Mouse (Mus musculus): ENCODE results near the gene Psmb9. TPM values are rescaled to one million over a fixed set of nuclear protein-coding genes. Genes with fewer than 3 reads are reported as not detected.
"Not testable (repeated sequence)": the region's sequence is repeated elsewhere in the genome, so short reads cannot be mapped to it uniquely, and the experiment has no call there.

The Psmb9 gene
- polyA plus RNA-seq, 1 experiment from 2014 or later, result 9.6 TPM

GRCm38 (mm10) chr17:34165033-34165730 lies 22.4 kb downstream of the Psmb9 start:
- no peaks in the 10 kb centered on the region for H3K9me3 ChIP-seq (replicated peaks; ENCODE audit: control insufficient read depth, low read length)
- H3K4me2 ChIP-seq (ENCODE audit: low read depth, low read length), result no peak overlapping the region
- H3K27ac ChIP-seq (ENCODE audit: low read length), result no peak overlapping the region
- H3K4me1 ChIP-seq (ENCODE audit: control insufficient read depth, low read depth, low read length), result no peaks in the 10 kb centered on the region
- H3K4me3 ChIP-seq (ENCODE audit: low read depth, low read length), result no peak overlapping the region
- no peak overlapping the region for H3K9ac ChIP-seq (ENCODE audit: low read depth, low read length)
- 25% methylated on average over 6 of the region's 6 CpGs for WGBS (ENCODE audit: insufficient replicate concordance)
- H3K36me3 ChIP-seq (ENCODE audit: control insufficient read depth, insufficient read depth), result no peaks in the 10 kb centered on the region
- no peaks in the 10 kb centered on the region for H3K27me3 ChIP-seq (ENCODE audit: control insufficient read depth, insufficient read depth, low read depth, low read length)
- ATAC-seq (ENCODE audit: low read depth), result no peak

- Histone ChIP-seq H3K27ac (ENCODE audit: low read length) (no peak overlapping the region), H3K9ac (ENCODE audit: low read depth, low read length) (no peak overlapping the region), H3K9me3 (replicated peaks; ENCODE audit: control insufficient read depth, low read length) (no peaks in the 10 kb centered on the region), H3K4me2 (ENCODE audit: low read depth, low read length) (no peak overlapping the region), H3K27me3 (ENCODE audit: control insufficient read depth, insufficient read depth, low read depth, low read length) (no peaks in the 10 kb centered on the region), H3K4me3 (ENCODE audit: low read depth, low read length) (no peak overlapping the region), H3K36me3 (ENCODE audit: control insufficient read depth, insufficient read depth) (no peaks in the 10 kb centered on the region), H3K4me1 (ENCODE audit: control insufficient read depth, low read depth, low read length) (no peaks in the 10 kb centered on the region)
- WGBS (ENCODE audit: insufficient replicate concordance), result 42% methylated on average over 9 of the region's 9 CpGs
- no peak for ATAC-seq (ENCODE audit: low read depth)
Observed at GRCm38 (mm10) chr17:34164202-34164895, 23.2 kb downstream of the Psmb9 start.

DNA sequence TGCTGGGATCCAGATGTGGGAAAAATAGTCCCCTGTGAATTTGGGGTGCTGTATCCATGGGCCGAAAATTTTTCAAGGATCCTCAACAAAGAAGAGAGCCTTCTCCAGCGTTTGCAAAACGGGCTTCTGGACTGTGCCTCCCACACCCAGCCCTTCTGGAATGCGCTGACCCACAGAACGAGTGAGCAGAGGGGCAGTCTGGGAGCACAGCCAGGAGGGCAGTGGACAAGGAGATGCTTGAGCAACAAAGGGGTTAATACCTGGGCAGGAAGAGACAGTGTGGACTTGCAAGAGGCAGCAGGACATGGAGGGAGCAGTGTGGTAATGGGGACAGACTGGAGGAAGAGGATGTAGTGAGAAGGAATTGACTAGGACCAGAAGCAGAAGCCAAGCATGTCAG lies 32.0 kb downstream of the Psmb9 start:
- H3K9me3 ChIP-seq (replicated peaks; ENCODE audit: control insufficient read depth, low read length), result no peaks in the 10 kb centered on the region
- H3K9ac ChIP-seq (ENCODE audit: low read depth, low read length), result no peak overlapping the region
- H3K27me3 ChIP-seq (ENCODE audit: control insufficient read depth, insufficient read depth, low read depth, low read length), result no peaks in the 10 kb centered on the region
- H3K4me1 ChIP-seq (ENCODE audit: control insufficient read depth, low read depth, low read length), result no peaks in the 10 kb centered on the region
- no peak overlapping the region for H3K27ac ChIP-seq (ENCODE audit: low read length)
- no peak overlapping the region for H3K4me2 ChIP-seq (ENCODE audit: low read depth, low read length)
- ATAC-seq (ENCODE audit: low read depth), result no peak
- WGBS (ENCODE audit: insufficient replicate concordance), result 50% methylated on average over 5 of the region's 5 CpGs
- H3K36me3 ChIP-seq (ENCODE audit: control insufficient read depth, insufficient read depth), result no peaks in the 10 kb centered on the region
- H3K4me3 ChIP-seq (ENCODE audit: low read depth, low read length), result no peak overlapping the region

DNA sequence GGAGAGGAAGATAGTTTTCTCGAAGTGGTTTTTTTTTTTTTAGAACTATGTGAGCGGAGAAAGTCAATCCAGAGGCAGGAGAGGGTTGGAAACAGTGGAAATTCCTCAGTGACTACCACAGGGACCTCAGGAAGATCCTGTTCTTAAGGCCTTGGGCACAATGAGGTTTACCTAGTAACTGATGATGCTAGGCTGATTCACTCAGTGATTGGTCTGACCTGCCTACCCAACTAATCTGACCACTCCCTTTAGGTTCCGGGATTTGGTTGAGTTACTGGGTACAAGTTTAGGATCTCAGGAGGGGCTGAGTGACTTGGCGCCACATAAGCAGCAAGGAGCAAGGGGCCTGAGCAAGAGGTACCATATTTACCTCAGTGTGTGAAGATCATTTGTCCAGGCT lies 34.6 kb downstream of the Psmb9 start, which contains the start of gene H2-DMb1:
Gene H2-DMb1 (plus strand): TSS at position 150 of the 400 bp plus-strand sequence.
- H3K27me3 ChIP-seq (ENCODE audit: control insufficient read depth, insufficient read depth, low read depth, low read length), result no peaks in the 10 kb centered on the region
- no peaks in the 10 kb centered on the region for H3K9me3 ChIP-seq (replicated peaks; ENCODE audit: control insufficient read depth, low read length)
- no peak within 1 kb of the TSS for H3K9ac ChIP-seq (ENCODE audit: low read depth, low read length)
- H3K4me3 ChIP-seq (ENCODE audit: low read depth, low read length), result no peak within 1 kb of the TSS
- H3K27ac ChIP-seq (ENCODE audit: low read length), result no peak within 1 kb of the TSS
- WGBS (ENCODE audit: insufficient replicate concordance), result 37% methylated on average over 4 of the region's 4 CpGs
- ATAC-seq (ENCODE audit: low read depth), result no peak
- H3K4me2 ChIP-seq (ENCODE audit: low read depth, low read length), result no peak within 1 kb of the TSS
- no peaks in the 10 kb centered on the region for H3K4me1 ChIP-seq (ENCODE audit: control insufficient read depth, low read depth, low read length)
- no peaks in the 10 kb centered on the region for H3K36me3 ChIP-seq (ENCODE audit: control insufficient read depth, insufficient read depth)

DNA sequence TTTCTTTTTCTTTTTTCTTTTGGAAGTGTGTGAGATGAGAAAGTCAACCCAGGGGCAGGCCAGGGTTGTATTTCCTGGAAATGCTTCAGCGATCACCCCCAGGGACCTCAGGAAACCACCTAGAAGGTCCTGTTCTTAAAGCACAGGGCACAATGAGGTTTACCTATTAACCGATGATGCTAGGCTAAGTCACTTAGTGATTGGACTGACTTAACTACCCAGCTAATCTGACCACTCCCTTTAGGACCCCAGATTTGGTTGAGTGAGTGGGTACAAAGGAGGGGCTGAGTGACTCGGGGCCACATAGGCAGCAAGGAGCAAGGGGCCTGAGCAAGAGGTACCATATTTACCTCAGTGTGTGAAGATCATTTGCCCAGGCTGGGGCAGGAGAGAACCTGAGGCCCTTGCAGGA lies 42.6 kb downstream of the Psmb9 start:
- no peaks in the 10 kb centered on the region for H3K9me3 ChIP-seq (replicated peaks; ENCODE audit: control insufficient read depth, low read length)
- no peak overlapping the region for H3K4me3 ChIP-seq (ENCODE audit: low read depth, low read length)
- 47% methylated on average over 3 of the region's 3 CpGs for WGBS (ENCODE audit: insufficient replicate concordance)
- no peak overlapping the region for H3K4me2 ChIP-seq (ENCODE audit: low read depth, low read length)
- H3K36me3 ChIP-seq (ENCODE audit: control insufficient read depth, insufficient read depth), result no peaks in the 10 kb centered on the region
- no peaks in the 10 kb centered on the region for H3K4me1 ChIP-seq (ENCODE audit: control insufficient read depth, low read depth, low read length)
- H3K27ac ChIP-seq (ENCODE audit: low read length), result no peak overlapping the region
- H3K27me3 ChIP-seq (ENCODE audit: control insufficient read depth, insufficient read depth, low read depth, low read length), result peaks cover 6% of the 10 kb centered on the region
- no peak for ATAC-seq (ENCODE audit: low read depth)
- H3K9ac ChIP-seq (ENCODE audit: low read depth, low read length), result no peak overlapping the region

DNA sequence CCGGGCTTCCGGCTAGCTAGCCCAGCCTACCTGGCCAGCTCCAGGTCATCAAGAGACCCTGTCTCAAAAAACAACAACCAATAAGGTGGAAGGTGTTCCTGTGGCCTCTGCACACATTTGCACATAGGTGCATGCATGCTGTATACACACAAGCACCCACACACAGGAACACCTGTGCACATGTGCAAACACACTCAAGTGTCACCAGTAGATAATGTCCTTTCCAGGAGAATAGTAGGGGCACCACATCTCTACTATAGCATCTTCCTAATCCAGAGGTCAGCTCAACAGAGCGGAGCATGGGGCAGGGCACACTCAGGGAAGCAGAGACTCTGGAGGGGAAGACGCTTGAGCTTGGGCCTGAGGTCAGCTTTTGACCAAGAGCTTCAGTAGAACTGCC lies 43.3 kb downstream of the Psmb9 start:
- H3K27ac ChIP-seq (ENCODE audit: low read length); H3K4me3 ChIP-seq (ENCODE audit: low read depth, low read length); H3K36me3 ChIP-seq (ENCODE audit: control insufficient read depth, insufficient read depth); H3K4me2 ChIP-seq (ENCODE audit: low read depth, low read length); H3K9me3 ChIP-seq (replicated peaks; ENCODE audit: control insufficient read depth, low read length); H3K9ac ChIP-seq (ENCODE audit: low read depth, low read length); ATAC-seq (ENCODE audit: low read depth); H3K4me1 ChIP-seq (ENCODE audit: control insufficient read depth, low read depth, low read length): not testable (repeated sequence)
- 64% methylated on average over 4 of the region's 4 CpGs for WGBS (ENCODE audit: insufficient replicate concordance)
- peaks cover 10% of the 10 kb centered on the region for H3K27me3 ChIP-seq (ENCODE audit: control insufficient read depth, insufficient read depth, low read depth, low read length)

GRCm38 (mm10) chr17:34143461-34143860 lies 44.1 kb downstream of the Psmb9 start:
- H3K36me3 ChIP-seq (ENCODE audit: control insufficient read depth, insufficient read depth), result no peaks in the 10 kb centered on the region
- ATAC-seq (ENCODE audit: low read depth), result no peak
- H3K9me3 ChIP-seq (replicated peaks; ENCODE audit: control insufficient read depth, low read length), result no peaks in the 10 kb centered on the region
- no peak overlapping the region; the same call in 1 of the 2 replicates for H3K4me2 ChIP-seq (ENCODE audit: low read depth, low read length)
- WGBS (ENCODE audit: insufficient replicate concordance), result 20% methylated on average over 5 of the region's 5 CpGs
- no peak overlapping the region for H3K4me3 ChIP-seq (ENCODE audit: low read depth, low read length)
- no peak overlapping the region for H3K27ac ChIP-seq (ENCODE audit: low read length)
- no peak overlapping the region for H3K9ac ChIP-seq (ENCODE audit: low read depth, low read length)
- H3K27me3 ChIP-seq (ENCODE audit: control insufficient read depth, insufficient read depth, low read depth, low read length), result peaks cover 16% of the 10 kb centered on the region
- no peaks in the 10 kb centered on the region; the same call in 1 of the 2 replicates for H3K4me1 ChIP-seq (ENCODE audit: control insufficient read depth, low read depth, low read length)

GRCm38 (mm10) chr17:34143033-34143432 lies 44.5 kb downstream of the Psmb9 start, which contains the start of gene H2-DMb2:
Gene H2-DMb2, plus strand, starts transcription at chr17:34143307.
- ATAC-seq (ENCODE audit: low read depth), result peak; percentile 39
- H3K4me1 ChIP-seq (ENCODE audit: control insufficient read depth, low read depth, low read length), result no peaks in the 10 kb centered on the region; the same call in 1 of the 2 replicates
- H3K4me3 ChIP-seq (ENCODE audit: low read depth, low read length), result no peak within 1 kb of the TSS
- WGBS (ENCODE audit: insufficient replicate concordance), result 13% methylated on average over 7 of the region's 7 CpGs
- peak within 1 kb of the TSS; percentile 4; the same call in 1 of the 2 replicates for H3K4me2 ChIP-seq (ENCODE audit: low read depth, low read length)
- no peak within 1 kb of the TSS for H3K9ac ChIP-seq (ENCODE audit: low read depth, low read length)
- H3K27me3 ChIP-seq (ENCODE audit: control insufficient read depth, insufficient read depth, low read depth, low read length), result peaks cover 19% of the 10 kb centered on the region
- H3K27ac ChIP-seq (ENCODE audit: low read length), result peak within 1 kb of the TSS; percentile 61
- H3K9me3 ChIP-seq (replicated peaks; ENCODE audit: control insufficient read depth, low read length), result no peaks in the 10 kb centered on the region
- H3K36me3 ChIP-seq (ENCODE audit: control insufficient read depth, insufficient read depth), result no peaks in the 10 kb centered on the region

GRCm38 (mm10) chr17:34142456-34143010 lies 45.0 kb downstream of the Psmb9 start:
- no peak for ATAC-seq (ENCODE audit: low read depth)
- H3K4me1 ChIP-seq (ENCODE audit: control insufficient read depth, low read depth, low read length), result no peaks in the 10 kb centered on the region; the same call in 1 of the 2 replicates
- no peak overlapping the region for H3K9ac ChIP-seq (ENCODE audit: low read depth, low read length)
- H3K4me2 ChIP-seq (ENCODE audit: low read depth, low read length), result peak overlapping the region; percentile 4; the same call in 1 of the 2 replicates
- H3K9me3 ChIP-seq (replicated peaks; ENCODE audit: control insufficient read depth, low read length), result no peaks in the 10 kb centered on the region
- no peak overlapping the region for H3K4me3 ChIP-seq (ENCODE audit: low read depth, low read length)
- H3K36me3 ChIP-seq (ENCODE audit: control insufficient read depth, insufficient read depth), result no peaks in the 10 kb centered on the region
- WGBS (ENCODE audit: insufficient replicate concordance), result 42% methylated on average over 7 of the region's 7 CpGs
- peak overlapping the region; percentile 61 for H3K27ac ChIP-seq (ENCODE audit: low read length)
- H3K27me3 ChIP-seq (ENCODE audit: control insufficient read depth, insufficient read depth, low read depth, low read length), result peaks cover 19% of the 10 kb centered on the region

Measured in liver, embryonic 16.5 days (tissue).